Mouse (Mus musculus): ENCODE data around the gene Sftpd. TPM values are rescaled to one million over a fixed set of nuclear protein-coding genes. Genes with fewer than 3 reads are reported as not detected.

Sftpd gene
- polyA plus RNA-seq, 1 experiment from 2014 or later: not detected

DNA sequence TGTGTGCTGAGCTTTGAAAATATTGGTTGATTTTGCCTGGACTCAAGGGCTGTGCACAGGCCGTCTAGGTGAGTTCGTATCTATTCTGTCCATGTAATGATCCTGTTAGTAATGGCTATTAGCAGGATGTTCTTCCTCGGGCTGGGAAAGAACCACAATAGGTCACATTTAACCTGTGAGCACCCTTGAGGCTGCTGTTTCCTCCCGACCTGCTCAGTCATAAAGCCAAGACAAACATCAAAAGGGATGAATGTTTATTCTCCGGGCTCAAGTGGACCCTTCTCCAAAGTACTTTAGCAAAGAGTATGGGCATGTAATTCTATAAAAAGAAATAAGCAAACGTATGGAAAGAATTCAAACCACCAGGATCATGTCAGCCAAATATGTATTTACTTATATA lies 38.9 kb downstream of the Sftpd start:
- DNase-seq (ENCODE audit: low spot score): no peak
- Histone ChIP-seq H3K9me3 (no peaks in the 10 kb centered on the region), H3K27me3 (ENCODE audit: insufficient read depth, poor library complexity, severe bottlenecking) (no peaks in the 10 kb centered on the region), H3K27ac (no peak overlapping the region), H3K4me1 (no peaks in the 10 kb centered on the region), H3K36me3 (no peaks in the 10 kb centered on the region), H3K4me3 (no peak overlapping the region)
- 61% methylated on average over 6 of the region's 6 CpGs for WGBS

DNA sequence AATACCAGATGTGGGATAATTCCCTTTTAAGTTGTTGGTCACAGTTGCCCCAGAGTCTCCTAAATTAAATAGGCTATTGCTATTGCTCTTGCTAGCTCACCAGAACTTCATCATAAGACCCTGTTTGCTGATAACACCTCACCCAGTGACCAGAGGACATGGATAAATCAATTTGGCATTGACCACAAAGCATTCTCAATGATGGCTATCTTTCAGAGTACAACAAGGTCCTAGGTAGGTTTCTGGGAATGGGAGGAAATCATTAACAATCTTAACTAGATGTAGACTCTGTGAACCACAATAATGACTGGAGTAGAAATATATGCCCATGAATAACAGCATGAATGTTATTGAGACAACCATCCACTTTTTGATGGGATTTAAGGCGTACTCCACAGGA lies 44.3 kb downstream of the Sftpd start:
- Histone ChIP-seq H3K27me3 (ENCODE audit: insufficient read depth, poor library complexity, severe bottlenecking) (no peaks in the 10 kb centered on the region), H3K27ac (no peak overlapping the region), H3K9me3 (no peaks in the 10 kb centered on the region), H3K4me3 (no peak overlapping the region), H3K4me1 (no peaks in the 10 kb centered on the region), H3K36me3 (no peaks in the 10 kb centered on the region)
- WGBS: 79% methylated on average over 1 of the region's 1 CpGs
- no peak for DNase-seq (ENCODE audit: low spot score)

DNA sequence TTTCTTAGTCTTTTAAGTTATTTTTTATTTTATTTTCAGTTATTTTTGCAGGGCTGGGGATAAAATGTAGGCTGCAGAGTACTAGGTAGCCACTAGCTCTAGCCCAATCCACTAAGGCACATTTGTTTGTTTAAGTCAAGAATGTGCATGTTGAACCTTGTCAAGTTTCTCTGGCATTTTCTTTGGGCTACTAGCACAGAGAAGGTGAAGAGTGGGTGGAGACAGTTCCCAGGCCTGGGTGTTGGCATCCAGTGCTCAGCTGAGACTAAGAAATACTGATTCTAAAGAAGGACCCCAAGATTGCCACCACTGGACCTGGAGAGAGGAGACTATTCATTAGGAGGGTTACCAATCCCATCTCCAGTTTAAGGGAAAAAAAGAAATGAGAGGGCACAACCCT lies 47.9 kb downstream of the Sftpd start:
- Histone ChIP-seq H3K27me3 (ENCODE audit: insufficient read depth, poor library complexity, severe bottlenecking) (peaks cover 5% of the 10 kb centered on the region; the same call in 1 of the 2 replicates), H3K36me3 (no peaks in the 10 kb centered on the region), H3K9me3 (no peaks in the 10 kb centered on the region), H3K27ac (no peak overlapping the region), H3K4me1 (no peaks in the 10 kb centered on the region), H3K4me3 (no peak overlapping the region)
- DNase-seq (ENCODE audit: low spot score): no peak

DNA sequence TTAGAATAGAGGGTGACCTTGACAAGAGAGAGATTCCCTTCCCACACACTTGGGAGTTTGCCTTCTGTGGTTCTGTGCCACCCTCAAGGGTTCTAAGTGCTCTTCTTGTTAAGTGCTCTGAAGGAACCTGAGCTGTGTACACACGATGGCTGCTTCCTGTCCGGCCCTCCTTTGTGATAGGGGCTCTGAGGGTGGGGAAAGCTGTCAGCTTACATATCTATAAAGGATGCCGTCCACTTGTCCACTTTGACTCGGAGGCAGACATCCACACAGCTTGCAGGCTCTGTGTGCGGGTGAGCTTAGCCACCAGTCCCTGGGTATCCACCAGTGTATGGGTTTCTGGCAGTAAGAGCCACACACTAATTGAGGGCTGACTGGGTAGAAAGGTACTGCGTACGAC lies 53.4 kb downstream of the Sftpd start, which contains the start of gene Sftpa1:
Gene Sftpa1 (plus strand): TSS at position 243 of the 400 bp plus-strand sequence.
- Histone ChIP-seq H3K27me3 (ENCODE audit: insufficient read depth, poor library complexity, severe bottlenecking) (peaks cover 5% of the 10 kb centered on the region; the same call in 1 of the 2 replicates), H3K36me3 (no peaks in the 10 kb centered on the region), H3K4me1 (peaks cover 5% of the 10 kb centered on the region), H3K27ac (no peak within 1 kb of the TSS), H3K9me3 (no peaks in the 10 kb centered on the region), H3K4me3 (no peak within 1 kb of the TSS)
- no peak for DNase-seq (ENCODE audit: low spot score)
- 50% methylated on average over 7 of the region's 7 CpGs for WGBS

DNA sequence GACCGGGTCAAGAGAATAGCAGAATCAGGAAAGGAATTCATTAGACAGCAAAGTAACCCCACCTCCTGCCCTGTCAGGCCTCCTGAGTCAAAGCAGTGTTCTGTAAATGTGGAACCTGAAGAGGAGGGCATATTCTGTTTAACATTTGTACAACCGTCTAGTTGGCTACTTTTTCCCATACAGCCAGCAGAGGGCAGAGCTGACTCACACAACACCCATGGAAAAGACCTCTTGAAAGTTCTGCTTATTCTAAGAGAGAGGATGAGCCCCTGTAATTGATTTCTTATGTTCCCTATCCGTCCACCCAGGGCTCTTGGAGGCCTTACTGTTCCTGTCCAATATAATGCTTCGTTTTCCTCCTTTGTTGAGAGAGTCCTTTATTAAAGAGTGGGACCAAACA lies 57.0 kb downstream of the Sftpd start:
- Histone ChIP-seq H3K27me3 (ENCODE audit: insufficient read depth, poor library complexity, severe bottlenecking) (peaks cover 9% of the 10 kb centered on the region; the same call in 1 of the 2 replicates), H3K36me3 (no peaks in the 10 kb centered on the region), H3K9me3 (no peaks in the 10 kb centered on the region), H3K27ac (no peak overlapping the region), H3K4me3 (no peak overlapping the region), H3K4me1 (peaks cover 5% of the 10 kb centered on the region)
- no peak for DNase-seq (ENCODE audit: low spot score)
- 15% methylated on average over 4 of the region's 4 CpGs for WGBS

DNA sequence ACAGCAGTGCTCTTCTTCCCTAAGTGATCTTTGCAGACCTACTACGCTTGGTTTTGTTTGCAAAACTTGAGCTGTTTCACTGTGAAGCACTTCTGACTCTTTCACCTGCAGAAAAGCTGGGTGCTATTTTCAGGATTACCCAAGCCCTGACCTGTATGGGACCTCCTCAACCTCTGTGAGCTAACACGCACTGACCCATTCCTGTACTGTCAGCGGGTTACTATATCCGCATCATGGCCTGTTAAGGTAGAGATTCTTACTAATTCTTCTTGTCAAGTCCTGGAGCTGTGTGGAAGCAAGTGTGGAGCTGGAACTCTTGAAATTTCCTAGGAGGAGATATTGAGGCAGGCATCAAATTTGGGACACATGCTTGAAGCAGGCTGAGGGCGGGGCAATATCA lies 60.3 kb downstream of the Sftpd start:
- no peaks in the 10 kb centered on the region for H3K36me3 ChIP-seq
- H3K9me3 ChIP-seq: no peaks in the 10 kb centered on the region
- 83% methylated on average over 5 of the region's 5 CpGs for WGBS
- H3K27me3 ChIP-seq (ENCODE audit: insufficient read depth, poor library complexity, severe bottlenecking): 0 out of 2 replicates have a peak, but pooled peaks cover 4% of the 10 kb centered on the region
- no peak for DNase-seq (ENCODE audit: low spot score)
- no peak overlapping the region for H3K27ac ChIP-seq
- no peak overlapping the region for H3K4me3 ChIP-seq
- H3K4me1 ChIP-seq: no peaks in the 10 kb centered on the region

Other genes with a start within 250 kb of the Sftpd start
- gene Tspan14, start 218.3 kb downstream of the Sftpd start, polyA plus RNA-seq (2016; fragmentation: Nextera tagmentation; extraction: Ambion mirVana): 42.3 and 58.6 TPM in 2 replicates
- 76.8 and 81.5 TPM in 2 replicates for gene Fam213a, start 171.4 kb downstream of the Sftpd start, polyA plus RNA-seq (2016; fragmentation: Nextera tagmentation; extraction: Ambion mirVana)
- gene Dydc2, start 115.9 kb downstream of the Sftpd start, polyA plus RNA-seq (2016; fragmentation: Nextera tagmentation; extraction: Ambion mirVana): 0.44 and 0.65 TPM in 2 replicates
- not detected in 2 replicates for gene Dydc1, start 112.2 kb downstream of the Sftpd start, polyA plus RNA-seq (2016; fragmentation: Nextera tagmentation; extraction: Ambion mirVana)
- 0.34 and 1.2 TPM in 2 replicates for gene Mat1a, start 80.1 kb downstream of the Sftpd start, polyA plus RNA-seq (2016; fragmentation: Nextera tagmentation; extraction: Ambion mirVana)
- gene Sftpa1, start 53.4 kb downstream of the Sftpd start, polyA plus RNA-seq (2016; fragmentation: Nextera tagmentation; extraction: Ambion mirVana): 0.67 and 0.70 TPM in 2 replicates
- gene Mbl1, start 33.7 kb downstream of the Sftpd start, polyA plus RNA-seq (2016; fragmentation: Nextera tagmentation; extraction: Ambion mirVana): 0.59 TPM in 1 of 2 replicates, not detected in the other
- gene Gm2832, start 93.7 kb upstream of the Sftpd start, polyA plus RNA-seq (2016; fragmentation: Nextera tagmentation; extraction: Ambion mirVana): not detected in 2 replicates
- not detected in 2 replicates for gene Gm5798, start 163.5 kb upstream of the Sftpd start, polyA plus RNA-seq (2016; fragmentation: Nextera tagmentation; extraction: Ambion mirVana)
- not detected in 2 replicates for gene Gm7945, start 201.2 kb upstream of the Sftpd start, polyA plus RNA-seq (2016; fragmentation: Nextera tagmentation; extraction: Ambion mirVana)
- not detected in 2 replicates for gene Gm6482, start 223.1 kb upstream of the Sftpd start, polyA plus RNA-seq (2016; fragmentation: Nextera tagmentation; extraction: Ambion mirVana)